Mouse (Mus musculus): ENCODE results near the gene Daxx.

GRCm38 (mm10) chr17:33924577-33925283, 15.5 kb downstream of the Daxx start:
- TF ChIP-seq CTCF (IDR thresholded peaks at IDR 0.05; ENCODE audit: insufficient read depth, low read length) (peak; percentile 49), POLR2A (IDR thresholded peaks at IDR 0.05; ENCODE audit: borderline replicate concordance, extremely low read depth, low read depth, low read length) (no peak)
